Mouse (Mus musculus) heart, embryonic 11.5 days (tissue): ENCODE measurements around the gene Tent4a. TPM values are rescaled to one million over a fixed set of nuclear protein-coding genes. Genes with fewer than 3 reads are reported as not detected.

ENCODE experiments used
- ATAC-seq: fragments of 200-750 bp; cut with Nextera tagmentation; replicated peaks from 2 replicates; pipeline ENCODE4 v1.8.0; 2017; ENCODE audit warnings: moderate library complexity; ENCODE audit not compliant: insufficient number of reproducible peaks, low FRiP score, low TSS enrichment
- H3K27ac ChIP-seq: fragments of 300-500 bp; sonication (generic); 2 replicates; pipeline ENCODE4 v1.5.1; 2014; ENCODE audit warnings: mild to moderate bottlenecking, low read depth, low read length
- H3K27me3 ChIP-seq: fragments of 300-500 bp; sonication (generic); 2 replicates; pipeline ENCODE4 v1.6.1; 2014; ENCODE audit warnings: mild to moderate bottlenecking, low read length, mixed read lengths; ENCODE audit not compliant: control insufficient read depth, insufficient read depth
- H3K36me3 ChIP-seq: fragments of 300-500 bp; sonication (generic); 2 replicates; pipeline ENCODE4 v1.6.1; 2014; ENCODE audit warnings: mild to moderate bottlenecking, low read length, moderate library complexity, mixed read lengths; ENCODE audit not compliant: control insufficient read depth, insufficient read depth
- H3K4me1 ChIP-seq: fragments of 300-500 bp; sonication (generic); 2 replicates; pipeline ENCODE4 v1.6.1; 2014; ENCODE audit warnings: low read length; ENCODE audit not compliant: control insufficient read depth, insufficient read depth
- H3K4me2 ChIP-seq: fragments of 300-500 bp; sonication (generic); 2 replicates; pipeline ENCODE4 v1.6.1; 2014; ENCODE audit warnings: mild to moderate bottlenecking, moderate library complexity
- H3K4me3 ChIP-seq: fragments of 300-500 bp; sonication (generic); 2 replicates; pipeline ENCODE4 v1.5.1; 2014; ENCODE audit warnings: low read depth, low read length
- H3K9ac ChIP-seq: fragments of 300-500 bp; sonication (generic); 2 replicates; pipeline ENCODE4 v1.6.1; 2014; ENCODE audit warnings: mild to moderate bottlenecking, low read depth, low read length, moderate library complexity
- H3K9me3 ChIP-seq: fragments of 300-500 bp; sonication (generic); replicated peaks from 2 replicates; pipeline ENCODE4 v1.6.1; 2016; ENCODE audit warnings: low read length; ENCODE audit not compliant: control insufficient read depth
- WGBS: fragments of 180-500 bp; shearing (Covaris S2); extraction: QIAGEN DNeasy Blood & Tissue Kit; methylation state at CpG from one replicate; pipeline ENCODE4 v1.1.7; 2014; ENCODE audit not compliant: insufficient replicate concordance; 5-methylcytosine and 5-hydroxymethylcytosine counted together
- polyA plus RNA-seq: library from polyadenylated mRNA; unstranded; fragments of >200 nt; fragmentation: Nextera tagmentation; extraction: Ambion mirVana; gene quantifications from 2 replicates; pipeline ENCODE4 v1.2.1, GENCODE M21; 2014

Gene Tent4a
- polyA plus RNA-seq, 1 experiment from 2014 or later = 5.1 TPM

GRCm38 (mm10) chr13:69522161-69522791 is 12.1 kb downstream of the Tent4a start:
- no peak for ATAC-seq
- Histone ChIP-seq H3K9me3 (no peaks in the 10 kb centered on the region), H3K36me3 (no peaks in the 10 kb centered on the region), H3K4me1 (peaks cover 45% of the 10 kb centered on the region), H3K27ac (no peak overlapping the region), H3K27me3 (no peaks in the 10 kb centered on the region), H3K4me2 (no peak overlapping the region), H3K9ac (no peak overlapping the region), H3K4me3 (no peak overlapping the region)
- 93% methylated on average over 1 of the region's 1 CpGs for WGBS

GRCm38 (mm10) chr13:69519137-69519536 is 15.3 kb downstream of the Tent4a start:
- Histone ChIP-seq H3K4me2 (no peak overlapping the region), H3K27me3 (no peaks in the 10 kb centered on the region), H3K4me3 (no peak overlapping the region), H3K36me3 (no peaks in the 10 kb centered on the region), H3K9ac (no peak overlapping the region), H3K27ac (no peak overlapping the region), H3K4me1 (peaks cover 28% of the 10 kb centered on the region), H3K9me3 (no peaks in the 10 kb centered on the region)
- WGBS = 78% methylated on average over 6 of the region's 6 CpGs
- ATAC-seq = no peak

- Histone ChIP-seq H3K9me3 (no peaks in the 10 kb centered on the region), H3K4me1 (peaks cover 14% of the 10 kb centered on the region), H3K27me3 (no peaks in the 10 kb centered on the region), H3K27ac (no peak overlapping the region), H3K4me2 (no peak overlapping the region), H3K36me3 (peaks cover 7% of the 10 kb centered on the region), H3K9ac (no peak overlapping the region), H3K4me3 (no peak overlapping the region)
- ATAC-seq = no peak
- WGBS = 86% methylated on average over 6 of the region's 6 CpGs
Measured at GRCm38 (mm10) chr13:69517445-69517844, 17.0 kb downstream of the Tent4a start.

- no peak overlapping the region for H3K4me2 ChIP-seq
- H3K4me1 ChIP-seq = peaks cover 9% of the 10 kb centered on the region
- ATAC-seq = no peak
- no peak overlapping the region for H3K4me3 ChIP-seq
- H3K27me3 ChIP-seq = no peaks in the 10 kb centered on the region
- no peak overlapping the region for H3K27ac ChIP-seq
- no peak overlapping the region for H3K9ac ChIP-seq
- WGBS = 85% methylated on average over 3 of the region's 3 CpGs
- peaks cover 14% of the 10 kb centered on the region for H3K36me3 ChIP-seq
- H3K9me3 ChIP-seq = no peaks in the 10 kb centered on the region
Measured at GRCm38 (mm10) chr13:69515091-69515490, 19.3 kb downstream of the Tent4a start.

GRCm38 (mm10) chr13:69509391-69510244 is 24.8 kb downstream of the Tent4a start:
- ATAC-seq = no peak
- Histone ChIP-seq H3K4me3 (no peak overlapping the region), H3K27ac (no peak overlapping the region), H3K4me2 (no peak overlapping the region), H3K27me3 (no peaks in the 10 kb centered on the region), H3K9ac (no peak overlapping the region), H3K4me1 (no peaks in the 10 kb centered on the region), H3K36me3 (peaks cover 22% of the 10 kb centered on the region), H3K9me3 (no peaks in the 10 kb centered on the region)
- WGBS = 67% methylated on average over 9 of the region's 9 CpGs

GRCm38 (mm10) chr13:69507666-69508065 is 26.8 kb downstream of the Tent4a start:
- Histone ChIP-seq H3K36me3 (peaks cover 34% of the 10 kb centered on the region), H3K27me3 (no peaks in the 10 kb centered on the region), H3K4me1 (no peaks in the 10 kb centered on the region), H3K27ac (no peak overlapping the region), H3K9me3 (no peaks in the 10 kb centered on the region), H3K9ac (no peak overlapping the region), H3K4me2 (no peak overlapping the region), H3K4me3 (no peak overlapping the region)
- 96% methylated on average over 3 of the region's 3 CpGs for WGBS
- ATAC-seq = no peak

- peaks cover 36% of the 10 kb centered on the region for H3K36me3 ChIP-seq
- H3K27ac ChIP-seq = no peak overlapping the region
- WGBS = 84% methylated on average over 12 of the region's 12 CpGs
- ATAC-seq = no peak
- no peak overlapping the region for H3K4me2 ChIP-seq
- H3K4me1 ChIP-seq = no peaks in the 10 kb centered on the region
- no peak overlapping the region for H3K4me3 ChIP-seq
- no peaks in the 10 kb centered on the region for H3K27me3 ChIP-seq
- no peak overlapping the region for H3K9ac ChIP-seq
- no peaks in the 10 kb centered on the region for H3K9me3 ChIP-seq
Measured at GRCm38 (mm10) chr13:69506341-69507086, 27.9 kb downstream of the Tent4a start.

- 70% methylated on average over 5 of the region's 5 CpGs for WGBS
- H3K4me2 ChIP-seq = no peak overlapping the region
- H3K4me1 ChIP-seq = no peaks in the 10 kb centered on the region
- ATAC-seq = no peak
- H3K4me3 ChIP-seq = no peak overlapping the region
- H3K27ac ChIP-seq = no peak overlapping the region
- no peaks in the 10 kb centered on the region for H3K9me3 ChIP-seq
- H3K9ac ChIP-seq = no peak overlapping the region
- no peaks in the 10 kb centered on the region for H3K27me3 ChIP-seq
- H3K36me3 ChIP-seq = peaks cover 41% of the 10 kb centered on the region
Measured at GRCm38 (mm10) chr13:69502863-69503262, 31.6 kb downstream of the Tent4a start.
